Mouse (Mus musculus): ENCODE data around the gene Foxred1.
A peak's percentile ranks its signal among the peaks of the same experiment; 100 is the strongest.

The Foxred1 gene

DNA sequence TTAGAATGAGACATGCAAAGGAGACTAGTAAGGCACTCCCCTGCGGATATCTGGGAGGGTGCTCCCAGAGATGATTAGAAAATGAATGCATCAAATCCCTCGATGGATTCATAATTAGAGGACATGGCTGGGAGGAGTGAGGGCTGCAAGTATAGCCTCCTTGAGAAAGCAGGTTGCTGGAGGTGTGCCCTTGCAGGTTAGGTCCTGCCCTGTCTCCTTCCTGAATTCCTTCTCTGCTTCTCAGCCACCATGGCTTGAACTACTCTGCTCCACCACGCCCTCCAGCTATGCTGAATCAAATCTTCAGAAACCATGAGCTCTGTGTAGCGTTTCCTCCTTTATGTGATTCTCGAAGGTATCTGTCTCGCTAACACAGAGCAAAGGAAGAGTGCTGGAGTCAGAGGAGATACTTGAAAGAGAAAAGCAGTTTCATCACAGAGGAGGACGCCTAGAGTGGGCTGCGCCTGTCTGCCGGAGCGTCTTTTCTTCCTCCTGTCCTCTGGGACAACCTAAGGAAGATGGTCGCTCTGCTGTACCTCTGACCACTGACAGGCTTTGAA lies 17.8 kb downstream of the Foxred1 start:
- no peak for DNase-seq (ENCODE audit: low spot score in 2 of 2)

DNA sequence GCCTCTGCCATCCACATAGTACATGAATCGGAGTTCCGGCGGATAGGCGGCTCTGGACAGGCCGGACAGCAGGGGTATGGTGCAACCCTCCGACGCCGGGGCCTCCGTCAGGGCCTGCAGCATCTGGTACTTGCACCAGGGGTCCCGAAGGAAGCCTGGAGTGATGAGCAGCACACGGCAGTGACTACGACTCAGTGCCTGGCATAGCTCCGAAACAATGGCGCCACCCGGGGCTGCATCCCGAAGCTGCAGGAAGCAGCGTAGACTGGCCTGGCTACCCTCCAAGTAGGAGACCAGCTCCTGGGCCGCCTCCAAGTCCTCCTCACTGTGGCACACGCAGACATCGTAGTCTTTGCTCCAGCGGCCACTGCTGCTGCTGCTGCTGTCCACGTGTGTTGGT lies 22.2 kb downstream of the Foxred1 start:
- no peak for DNase-seq (ENCODE audit: low spot score in 2 of 2)

DNA sequence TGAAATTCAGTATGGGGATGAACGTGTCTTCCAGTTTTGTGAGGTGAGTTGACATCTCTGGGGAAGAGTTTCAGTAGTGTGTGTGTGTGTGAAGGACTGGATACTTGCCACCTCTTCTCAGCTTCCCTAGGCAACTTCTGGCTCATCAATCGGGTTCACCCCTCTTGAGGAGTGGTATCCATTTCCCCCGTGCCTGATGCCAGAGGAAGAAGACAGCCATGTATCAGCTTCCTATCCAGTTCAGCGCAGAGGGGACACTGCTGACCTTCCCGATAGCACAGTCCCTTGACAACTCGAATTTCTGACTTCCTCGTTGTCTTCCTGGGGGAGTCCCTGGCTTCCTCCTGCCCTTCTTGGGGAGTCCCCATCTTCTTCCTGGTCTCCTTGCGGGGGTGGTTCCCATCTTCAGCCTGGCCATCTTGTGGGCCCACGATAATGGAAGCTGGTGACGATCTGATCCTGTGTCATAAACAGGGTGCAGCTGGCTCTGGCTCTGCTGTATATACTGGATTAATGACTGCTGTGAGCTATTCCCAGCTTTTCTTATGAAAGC lies 23.4 kb downstream of the Foxred1 start:
- DNase-seq (ENCODE audit: low spot score in 2 of 2): no peak

DNA sequence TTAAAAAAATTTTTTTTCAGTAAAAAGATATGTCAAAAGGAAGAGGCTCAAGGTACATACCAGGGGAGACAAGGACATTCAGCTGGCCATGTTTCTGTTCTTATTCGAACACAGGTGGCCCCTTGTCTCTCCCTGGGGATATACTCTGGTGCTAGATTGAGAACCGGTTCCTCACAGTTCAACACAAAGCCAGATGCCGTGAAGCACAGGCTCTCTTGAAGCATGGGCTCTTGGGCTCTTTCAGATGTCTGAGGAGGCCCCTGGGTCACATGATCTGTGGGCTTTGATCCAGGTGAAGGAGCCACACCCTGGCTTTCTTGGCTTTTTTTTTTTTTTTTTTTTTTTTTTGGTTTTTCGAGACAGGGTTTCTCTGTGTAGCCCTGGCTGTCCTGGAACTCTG lies 24.4 kb downstream of the Foxred1 start:
- DNase-seq (ENCODE audit: low spot score in 2 of 2): peak in 1 of 2 experiments; percentile 44

DNA sequence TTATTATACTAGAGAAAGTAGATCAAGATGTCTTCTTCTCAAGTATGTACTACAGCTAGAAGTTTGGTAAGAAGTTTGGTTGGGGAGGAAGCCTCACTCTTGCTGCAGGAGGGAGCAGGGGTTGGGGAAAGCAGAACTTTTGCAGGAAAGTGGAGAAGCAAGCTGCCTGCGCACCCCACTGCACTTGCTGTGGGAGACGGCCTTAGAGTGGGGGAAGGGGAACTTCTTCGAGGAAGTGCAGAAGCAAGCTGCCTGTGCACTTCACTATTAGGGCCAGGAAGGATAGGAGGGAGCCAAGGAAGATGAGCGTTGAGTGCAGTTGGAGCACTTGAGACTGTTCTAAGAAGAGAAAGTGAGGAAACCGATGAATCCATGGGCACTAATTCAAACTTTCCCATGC lies 27.5 kb downstream of the Foxred1 start:
- no peak for DNase-seq (ENCODE audit: low spot score in 2 of 2)

DNA sequence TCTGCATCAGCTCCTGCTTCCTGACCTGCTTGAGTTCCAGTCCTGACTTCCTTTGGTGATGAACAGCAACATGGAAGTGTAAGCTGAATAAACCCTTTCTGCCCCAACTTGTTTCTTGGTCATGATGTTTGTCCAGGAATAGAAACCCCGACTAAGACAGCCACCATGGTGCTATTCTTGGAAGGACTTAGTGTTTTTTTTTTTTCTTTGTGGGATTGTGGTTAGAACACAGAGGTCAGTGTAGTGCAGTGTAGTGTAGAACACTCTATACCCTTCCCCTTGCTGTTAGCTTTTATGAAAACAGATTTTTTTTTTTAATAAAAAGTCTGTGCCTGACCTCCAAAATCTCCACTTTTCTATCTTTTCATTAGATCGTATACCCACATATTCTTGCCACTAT lies 28.0 kb downstream of the Foxred1 start:
- DNase-seq (ENCODE audit: low spot score in 2 of 2): no peak

DNA sequence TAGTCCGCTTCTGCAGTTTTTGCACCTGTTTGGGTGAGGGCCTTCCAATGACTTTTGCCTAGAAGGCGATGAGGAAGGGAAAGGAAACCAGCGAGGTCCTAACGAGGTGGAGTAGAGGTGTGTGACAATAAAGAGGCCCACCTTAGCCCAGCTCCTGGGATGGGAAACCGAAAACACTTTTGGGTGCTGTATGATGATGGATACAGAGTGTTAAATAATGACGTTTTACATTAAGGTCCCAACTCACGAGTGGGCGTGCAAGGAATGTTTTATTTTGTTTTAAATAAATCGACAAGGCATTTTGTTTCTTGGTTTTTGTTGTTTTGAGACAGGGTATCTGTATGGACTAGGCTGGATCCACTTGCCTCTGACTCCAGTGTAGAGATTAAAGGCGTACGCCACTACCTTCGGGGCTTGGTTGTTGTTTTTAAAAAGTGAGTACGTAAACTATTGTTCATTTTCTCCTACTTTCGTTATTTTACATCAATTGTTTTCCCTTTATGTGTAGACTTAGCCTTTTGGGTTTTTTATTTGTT lies 34.7 kb downstream of the Foxred1 start:
- DNase-seq (ENCODE audit: low spot score in 2 of 2): no peak

DNA sequence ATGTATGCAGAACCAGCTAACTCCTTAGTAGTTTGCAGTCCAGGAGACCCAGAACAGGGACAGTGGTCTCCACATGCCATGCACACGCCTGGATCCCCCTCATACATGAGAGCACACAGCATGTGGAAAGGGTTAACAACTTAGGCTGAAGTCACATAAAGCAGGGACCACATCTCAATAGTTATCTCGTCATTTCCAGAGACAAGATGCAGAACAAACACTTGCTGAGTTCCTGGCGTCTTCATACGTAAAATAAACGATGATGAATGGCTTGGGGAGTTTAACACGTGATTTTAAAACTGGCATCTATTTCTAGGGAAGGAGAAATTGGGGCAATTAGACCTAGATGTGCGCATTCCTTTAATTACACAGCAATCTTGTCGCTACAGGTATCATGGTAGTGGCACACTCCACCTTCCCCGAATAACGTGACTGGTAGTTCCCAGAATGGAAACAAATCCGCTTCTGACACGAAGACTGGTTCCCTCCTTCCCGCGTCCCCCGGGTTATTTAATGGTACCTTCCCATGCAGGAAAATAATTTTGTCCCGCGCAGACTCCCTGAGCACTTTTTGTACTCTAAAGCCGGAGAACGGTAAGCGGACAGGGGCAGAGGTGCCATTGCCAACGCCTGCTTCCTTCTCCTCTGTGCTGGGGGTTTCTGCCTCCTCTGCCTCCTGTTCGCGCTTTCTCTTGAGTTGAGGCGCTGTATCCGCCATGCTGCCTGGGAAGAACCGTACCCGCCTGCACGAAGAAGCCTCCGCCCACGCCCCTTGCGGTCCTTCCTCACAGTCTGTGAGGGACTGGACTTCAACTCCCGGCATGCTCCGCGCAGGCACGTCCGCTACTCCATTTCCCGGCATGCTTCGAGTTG lies 35.4 kb downstream of the Foxred1 start, which contains the start of gene Dcps:
TSS of gene Dcps (minus strand) at position 811 of the 873 bp plus-strand sequence.
- DNase-seq (ENCODE audit: low spot score in 2 of 2): peak; percentile 88 to 99

DNA sequence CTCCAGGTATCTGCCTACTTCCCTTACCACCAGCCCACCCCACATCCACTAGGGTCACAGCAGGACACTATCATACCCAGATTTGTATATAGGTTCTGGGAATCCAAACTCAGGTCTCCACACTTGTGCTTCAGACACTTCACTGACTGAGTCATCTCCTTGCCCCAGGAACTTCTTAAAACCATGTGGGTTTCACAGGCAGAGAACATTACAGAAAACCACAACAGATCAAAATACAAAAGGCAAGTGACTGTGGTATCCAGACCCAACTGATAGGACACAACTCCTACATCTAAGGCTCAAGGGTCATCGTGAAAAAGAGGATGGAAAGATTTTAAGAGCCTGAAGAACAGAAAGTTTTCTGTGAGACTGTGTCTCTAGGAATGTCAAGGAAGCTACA lies 37.5 kb downstream of the Foxred1 start:
- DNase-seq (ENCODE audit: low spot score in 2 of 2): no peak

DNA sequence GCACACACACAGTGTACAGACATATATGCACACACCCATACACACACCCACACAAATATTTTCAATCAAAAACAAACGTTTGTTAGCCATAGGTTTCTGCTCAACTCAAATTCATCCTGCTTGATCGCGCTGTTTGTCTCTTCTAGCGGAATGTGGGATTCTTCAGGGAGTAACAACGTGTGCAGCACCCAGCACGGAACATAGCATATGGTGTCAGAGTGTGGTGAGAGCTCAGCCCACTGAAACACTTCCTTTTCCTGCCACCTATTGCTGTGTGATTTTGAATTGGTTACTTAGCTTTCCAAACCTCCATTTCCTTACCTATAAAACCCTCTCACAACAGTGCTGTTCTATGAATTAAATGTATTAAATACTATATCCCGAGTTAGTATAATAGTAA lies 40.8 kb downstream of the Foxred1 start:
- no peak for DNase-seq (ENCODE audit: low spot score in 2 of 2)

DNA sequence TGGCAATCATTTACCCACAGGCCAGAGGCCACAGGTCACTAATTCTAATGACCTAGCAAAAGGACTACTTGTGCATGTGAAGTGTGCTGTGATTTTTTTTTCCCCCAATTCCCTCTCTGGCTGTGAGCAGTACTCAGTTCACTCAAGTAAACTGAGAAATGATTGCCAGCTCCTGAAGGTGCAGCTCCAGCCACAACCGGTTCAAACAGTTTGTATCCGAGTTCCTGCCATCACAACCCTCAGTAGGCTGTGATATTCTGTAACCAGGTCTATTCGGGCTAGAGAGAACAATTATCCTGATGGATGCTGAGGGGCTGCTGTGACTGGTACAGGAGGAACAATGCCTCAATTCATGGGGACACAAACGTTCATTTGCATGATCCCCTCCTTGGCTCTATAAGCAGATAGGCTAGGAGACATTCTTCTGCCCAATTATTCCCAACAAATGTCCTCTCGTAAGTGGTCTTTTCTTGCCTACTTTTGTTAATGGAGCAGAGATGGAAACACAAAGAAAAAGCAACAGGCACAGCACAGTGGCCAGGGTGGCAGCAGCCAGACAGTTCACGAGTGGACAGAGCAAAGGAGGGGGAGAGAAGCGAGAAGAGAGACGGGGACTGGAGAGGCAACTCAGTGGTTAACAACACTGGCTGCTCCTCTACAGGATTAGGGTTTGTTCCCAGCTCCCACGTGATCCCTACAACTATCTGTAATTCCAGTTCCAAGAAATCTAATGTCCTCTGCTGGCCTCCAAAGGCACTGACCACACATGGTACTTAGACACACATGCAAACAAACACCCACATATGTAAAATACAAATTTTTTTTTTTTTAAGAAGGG lies 43.8 kb downstream of the Foxred1 start:
- DNase-seq (ENCODE audit: low spot score in 2 of 2): no peak

DNA sequence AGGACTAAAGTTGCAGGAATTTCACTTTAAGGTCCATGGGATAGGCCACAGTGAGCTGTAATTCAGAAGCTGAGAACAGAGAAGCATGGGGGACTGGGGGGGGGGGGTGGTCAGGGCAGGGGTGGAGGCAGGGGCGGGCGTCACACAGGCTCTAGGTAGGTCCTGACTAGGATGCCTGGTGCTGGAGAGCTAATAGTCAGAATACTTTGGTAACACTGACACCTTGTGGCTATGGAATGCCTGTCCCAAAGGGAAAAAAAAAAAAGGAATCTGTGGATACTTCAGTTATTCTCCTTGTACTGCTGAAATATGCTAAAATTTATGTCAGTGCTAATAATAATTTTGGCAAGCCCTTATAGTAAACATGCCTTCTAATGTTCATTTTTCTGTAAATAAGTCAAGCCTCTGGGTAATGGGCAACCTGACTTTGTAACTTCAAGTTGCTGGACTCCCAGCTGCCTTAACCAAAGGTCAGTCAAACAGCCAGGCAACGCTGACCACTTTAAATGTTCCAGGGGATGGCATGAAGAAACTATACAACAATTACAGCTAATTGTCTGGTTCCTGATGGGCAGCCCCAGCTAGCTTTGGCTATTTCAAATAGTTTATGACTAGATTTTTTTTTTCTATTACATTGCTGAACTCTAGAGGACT lies 44.6 kb downstream of the Foxred1 start:
- no peak for DNase-seq (ENCODE audit: low spot score in 2 of 2)

DNA sequence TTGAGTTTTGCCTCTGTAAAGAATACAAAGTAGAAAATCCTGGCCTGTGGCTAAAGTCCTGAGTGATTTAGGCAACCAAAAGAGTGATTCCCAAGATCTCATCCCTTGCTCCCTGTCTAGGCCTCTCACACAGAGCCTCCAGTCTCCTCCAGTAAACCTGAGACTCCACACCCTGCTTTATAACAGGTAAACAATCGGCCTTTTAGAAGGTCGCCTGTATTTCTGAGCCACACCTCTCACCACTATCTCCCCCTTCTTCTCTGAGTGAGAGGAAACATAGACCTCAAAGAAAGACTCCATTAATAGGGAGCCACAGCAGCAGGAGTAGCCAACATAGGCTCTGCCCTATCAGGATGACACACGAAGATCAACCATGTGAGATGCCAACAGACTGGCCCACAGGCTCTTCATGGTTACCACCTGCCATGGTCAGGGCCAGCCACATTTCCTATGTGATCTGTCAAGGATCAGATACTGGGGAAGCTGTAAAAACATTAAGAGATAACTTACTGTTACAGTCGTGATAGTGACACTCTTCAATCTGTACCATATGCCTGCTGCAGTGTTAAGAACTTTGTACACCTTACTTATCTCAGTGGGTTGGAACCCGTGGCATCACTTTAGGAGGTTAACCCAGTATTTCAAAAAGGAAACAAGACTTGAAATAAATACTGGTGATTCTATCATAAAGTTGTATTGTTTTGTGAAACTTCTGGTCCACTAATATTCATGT lies 46.5 kb downstream of the Foxred1 start:
- DNase-seq (ENCODE audit: low spot score in 2 of 2): no peak

DNA sequence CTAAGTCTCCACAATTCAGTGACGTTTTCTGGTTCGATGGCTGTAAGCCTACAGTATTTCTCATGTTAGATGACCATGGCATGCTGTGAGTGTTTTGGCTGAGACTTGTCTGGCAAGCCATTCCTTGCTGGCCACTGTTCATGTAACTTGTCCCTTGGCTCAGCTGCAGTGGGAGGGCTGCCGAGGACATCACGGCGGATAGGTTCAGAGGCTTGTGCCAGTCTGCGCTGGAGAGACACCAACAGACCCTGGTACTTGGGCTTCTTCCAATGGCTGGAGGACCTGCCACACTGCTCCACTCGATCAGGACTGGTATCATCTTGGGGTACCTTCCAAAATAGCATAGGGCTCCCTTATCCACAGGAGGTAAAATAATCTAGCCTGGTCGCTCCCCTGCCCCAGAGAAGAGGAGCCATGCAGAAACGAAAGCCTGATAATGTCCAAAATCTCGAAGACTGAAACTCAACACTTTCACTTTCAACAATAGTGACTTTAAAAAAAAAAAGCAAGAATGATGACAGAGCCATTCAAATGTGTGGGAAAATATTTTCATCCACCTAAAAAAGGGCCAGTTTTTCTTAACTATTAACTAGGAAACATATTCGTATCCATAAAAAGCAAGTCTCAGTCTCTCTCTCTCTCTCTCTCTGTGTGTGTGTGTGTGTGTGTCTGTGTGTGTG lies 47.7 kb downstream of the Foxred1 start:
- no peak for DNase-seq (ENCODE audit: low spot score in 2 of 2)

DNA sequence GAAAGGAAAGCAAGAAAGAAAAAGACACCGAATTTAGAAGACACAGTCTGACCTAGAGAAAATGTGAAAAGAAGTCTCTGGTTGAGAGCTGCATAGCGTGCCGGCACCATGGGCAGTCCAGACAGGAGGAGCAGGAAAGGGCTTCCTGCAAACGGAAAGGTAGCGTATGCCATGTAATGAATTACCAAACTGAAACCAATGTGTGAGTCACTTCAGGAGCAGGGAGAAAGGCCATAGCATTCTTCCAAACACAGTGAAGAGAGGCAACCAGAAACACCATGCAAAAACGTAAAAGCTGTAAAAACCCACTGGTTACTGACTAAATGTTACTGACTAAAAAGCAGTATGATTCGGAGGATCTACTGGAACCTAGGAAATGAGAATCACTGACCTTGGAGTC lies 49.1 kb downstream of the Foxred1 start:
- no peak for DNase-seq (ENCODE audit: low spot score in 2 of 2)

DNA sequence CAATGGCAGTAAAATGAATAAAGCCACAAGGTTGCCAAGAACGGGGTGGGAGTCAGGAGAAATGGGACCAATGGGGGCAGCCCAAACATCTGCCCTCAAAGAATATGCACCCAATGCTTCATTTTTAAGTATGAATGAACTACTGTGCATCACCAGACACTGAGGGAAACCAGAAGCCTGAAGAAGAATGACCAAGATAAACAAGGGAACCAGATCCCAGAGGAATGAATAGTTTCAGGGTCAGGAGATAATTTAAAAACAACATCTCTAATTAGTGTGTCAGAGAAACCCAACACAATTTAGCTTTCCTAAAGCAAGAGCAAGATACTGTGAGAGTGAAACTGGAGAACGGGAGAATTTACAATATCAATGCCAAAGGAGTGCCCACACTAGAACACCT lies 50.2 kb downstream of the Foxred1 start:
- no peak for DNase-seq (ENCODE audit: low spot score in 2 of 2)

DNA sequence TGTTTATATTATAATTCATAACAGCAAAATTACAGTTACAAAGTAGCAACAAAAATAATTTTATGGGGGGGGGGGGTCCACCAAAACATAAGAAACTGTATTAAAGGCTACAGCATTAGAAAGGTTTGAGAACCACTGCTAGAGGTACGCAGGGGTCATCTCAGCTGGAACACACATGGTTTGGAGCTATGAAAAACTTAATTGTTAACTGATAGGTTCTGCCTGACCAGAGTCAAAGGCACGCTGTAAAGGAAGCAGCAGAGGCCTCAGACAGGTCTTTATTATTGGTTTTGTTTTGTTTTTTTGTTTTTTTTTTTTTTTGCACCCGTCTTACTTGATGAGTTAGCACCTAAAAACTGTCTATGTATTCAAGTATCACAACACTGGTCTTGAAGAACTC lies 52.4 kb downstream of the Foxred1 start:
- DNase-seq (ENCODE audit: low spot score in 2 of 2): no peak

DNA sequence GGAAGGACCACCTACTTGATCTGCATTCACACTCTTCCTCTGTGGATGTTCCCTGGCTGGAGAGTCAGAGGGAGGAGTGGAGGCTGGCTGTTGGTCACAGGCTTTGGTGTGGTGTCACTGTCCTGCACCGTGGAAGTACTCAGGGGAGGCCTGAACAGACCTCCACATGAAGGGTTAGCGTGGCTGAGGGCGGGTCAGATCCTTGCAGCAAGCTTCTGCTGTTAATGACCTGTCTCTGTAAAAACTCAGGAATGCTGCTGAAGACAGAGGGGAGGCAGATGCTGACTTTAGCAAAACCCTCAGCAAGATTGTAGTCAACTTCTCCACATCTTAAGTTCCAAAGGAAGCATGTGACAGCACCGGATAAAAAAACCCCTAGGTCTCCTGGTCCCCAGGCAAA lies 54.0 kb downstream of the Foxred1 start:
- no peak for DNase-seq (ENCODE audit: low spot score in 2 of 2)

DNA sequence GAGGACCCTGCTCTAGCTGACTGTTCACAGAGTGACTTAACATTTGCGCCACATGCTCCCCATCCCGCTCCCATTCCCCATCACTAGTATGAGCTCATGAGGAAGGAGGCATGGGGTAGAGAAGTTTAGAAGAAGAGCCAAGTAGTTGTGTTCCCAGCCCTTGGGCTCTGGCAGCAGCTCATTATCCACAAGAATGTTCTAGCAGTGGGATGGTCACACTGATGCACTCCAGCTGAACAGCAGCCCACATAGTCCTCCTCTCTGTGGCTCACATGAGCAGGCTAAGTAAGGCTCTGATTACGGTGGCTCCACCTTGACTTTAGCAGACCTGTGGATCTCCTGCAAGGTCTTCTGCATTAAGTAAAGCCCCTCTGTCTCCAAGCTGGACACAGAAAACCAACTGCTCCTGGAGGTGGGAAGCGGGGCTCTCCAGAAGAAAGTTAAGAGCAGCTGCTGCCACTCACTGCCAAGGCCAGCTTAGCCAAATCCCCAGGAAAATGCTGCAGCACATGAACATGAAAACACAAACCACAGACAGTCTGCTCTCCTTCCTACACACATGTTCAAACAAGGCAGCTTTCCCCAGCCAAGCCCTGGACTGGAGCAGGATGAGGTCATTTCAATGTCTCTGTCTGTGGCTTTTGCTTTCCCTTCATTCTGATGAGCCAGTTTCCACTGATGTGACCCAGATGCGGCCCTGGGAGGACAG lies 54.7 kb downstream of the Foxred1 start:
- DNase-seq (ENCODE audit: low spot score in 2 of 2): no peak

All from spleen, postnatal 10 days (tissue).